Mouse (Mus musculus) ES-E14 (cell line): ENCODE measurements around the gene Prr5.

Source experiments
- CHD2 ChIP-seq: IDR thresholded peaks from 2 replicates; pipeline ENCODE4 v1.6.1; 2014; ENCODE audit warnings: mild to moderate bottlenecking, low read depth, low read length, inconsistent platforms
- MAFK ChIP-seq: IDR thresholded peaks from 2 replicates; pipeline ENCODE4 v1.6.1; 2014; ENCODE audit warnings: mild to moderate bottlenecking, low read depth, low read length, inconsistent platforms; ENCODE audit not compliant: insufficient read depth
- ZNF384 ChIP-seq: IDR thresholded peaks from 2 replicates; pipeline ENCODE4 v1.6.1; 2012; ENCODE audit warnings: low read depth, low read length, inconsistent platforms

DNA sequence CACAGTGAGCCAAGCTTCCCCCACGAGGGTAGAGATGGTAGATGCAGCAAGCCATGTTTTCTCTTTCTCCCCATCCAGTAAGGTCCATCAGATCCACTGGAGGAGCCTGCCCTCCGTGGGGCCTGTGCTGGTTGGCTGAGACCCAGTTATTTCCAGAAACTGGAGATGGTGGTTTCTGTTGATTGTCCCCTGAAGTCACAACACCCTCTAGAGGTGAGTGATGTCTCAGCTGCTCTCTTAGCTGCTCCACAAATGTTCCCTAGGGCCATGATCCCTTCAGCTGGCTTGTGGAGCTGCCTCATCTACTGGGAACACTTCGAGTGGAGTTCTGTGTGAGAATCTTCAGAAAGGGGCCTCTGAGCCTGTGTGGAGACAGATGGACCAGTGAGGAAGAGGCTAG lies 49.4 kb downstream of the Prr5 start:
- TF ChIP-seq CHD2: no peak
- TF ChIP-seq MAFK: no peak
- no peak for TF ChIP-seq ZNF384
